Mouse (Mus musculus) heart, adult 11 months (tissue): ENCODE data around the gene Cenpj.
A peak's percentile ranks its signal among the peaks of the same experiment; 100 is the strongest.

Experiments
- DNase-seq: peaks from one replicate; pipeline ENCODE4 v3.0.0; 2022

Cenpj gene

DNA sequence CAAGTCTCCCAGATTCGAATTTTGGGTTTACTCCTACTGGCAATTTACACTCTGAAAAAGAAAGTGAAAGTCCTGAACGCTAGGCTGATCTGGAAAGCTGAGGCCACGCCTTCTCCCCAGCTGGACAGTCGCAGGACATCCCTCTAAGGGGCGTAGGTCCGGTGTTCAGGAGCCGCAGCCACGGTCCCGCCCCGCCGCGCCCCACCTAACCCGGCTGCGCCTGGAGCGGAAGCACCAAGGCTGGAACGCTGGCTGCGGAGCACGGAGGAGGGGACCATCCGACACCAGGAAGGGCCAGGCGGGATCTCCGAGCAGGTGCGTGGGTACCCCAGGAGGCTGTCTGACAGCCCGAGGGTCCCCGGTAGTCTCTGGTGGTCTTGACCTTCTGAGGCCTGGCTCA, at the start of gene Cenpj, which contains the start of gene Parp4:
Gene Cenpj (minus strand): TSS at position 10 of the 400 bp plus-strand sequence.
Gene Parp4 (plus strand): TSS at position 204 of the 400 bp plus-strand sequence.
- DNase-seq, result peak; percentile 100

DNA sequence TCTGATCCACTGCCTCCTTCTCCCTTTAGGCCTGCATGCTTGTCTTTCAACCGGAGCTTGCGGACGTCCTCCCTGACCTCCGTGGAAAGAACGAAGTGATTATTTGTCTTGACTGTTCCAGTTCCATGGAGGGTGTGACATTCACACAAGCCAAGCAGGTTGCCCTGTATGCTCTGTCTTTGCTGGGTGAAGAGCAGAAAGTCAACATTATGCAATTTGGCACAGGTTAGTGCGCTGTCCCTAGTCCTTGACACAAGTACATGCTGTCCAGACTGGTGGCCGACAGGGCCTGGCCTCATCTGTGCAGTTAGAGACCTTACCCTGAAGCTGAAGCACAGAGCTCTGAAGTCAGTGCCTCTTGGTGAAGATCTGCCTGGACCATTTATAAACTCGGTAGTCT, 45.2 kb upstream of the Cenpj start:
- peak; percentile 88 for DNase-seq

DNA sequence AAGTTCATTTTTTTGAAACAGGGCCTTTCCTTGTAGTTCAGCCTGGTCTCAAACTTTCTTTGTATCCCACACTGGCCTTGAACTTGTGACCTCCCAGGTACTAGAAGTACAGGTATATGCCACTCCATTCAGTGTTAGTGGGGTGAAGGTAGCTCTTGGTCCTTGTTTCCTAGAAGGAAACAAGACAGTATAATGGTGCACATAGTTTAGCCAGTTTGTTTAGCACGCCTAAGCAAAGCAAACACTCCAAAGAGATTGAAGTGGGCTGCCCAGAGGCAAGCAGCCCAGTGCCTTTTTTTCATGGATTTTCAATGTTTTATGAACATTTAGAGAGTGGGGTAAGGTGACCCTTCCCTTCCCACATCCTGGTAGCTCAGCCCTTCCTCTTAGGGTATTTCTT, 42.2 kb upstream of the Cenpj start:
- no peak for DNase-seq

DNA sequence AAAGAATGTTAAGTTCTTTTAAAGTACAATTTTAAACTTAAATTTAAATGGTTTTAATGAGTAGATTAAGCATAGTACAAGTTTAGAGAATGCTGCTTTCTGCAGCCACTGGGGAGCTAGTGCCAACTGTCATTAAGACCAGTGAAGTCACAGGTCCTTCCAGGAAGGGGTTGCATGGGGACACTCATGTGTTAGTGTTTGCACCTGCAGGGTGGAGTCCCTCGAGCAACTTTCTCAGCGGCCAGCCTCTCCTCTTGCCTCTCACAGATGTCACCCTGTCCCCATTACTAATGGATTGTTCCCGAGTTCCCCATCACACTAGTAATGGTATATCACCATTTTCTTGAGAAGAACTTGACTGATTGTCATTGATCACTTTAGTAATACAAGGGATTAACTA, 38.0 kb upstream of the Cenpj start:
- no peak for DNase-seq

DNA sequence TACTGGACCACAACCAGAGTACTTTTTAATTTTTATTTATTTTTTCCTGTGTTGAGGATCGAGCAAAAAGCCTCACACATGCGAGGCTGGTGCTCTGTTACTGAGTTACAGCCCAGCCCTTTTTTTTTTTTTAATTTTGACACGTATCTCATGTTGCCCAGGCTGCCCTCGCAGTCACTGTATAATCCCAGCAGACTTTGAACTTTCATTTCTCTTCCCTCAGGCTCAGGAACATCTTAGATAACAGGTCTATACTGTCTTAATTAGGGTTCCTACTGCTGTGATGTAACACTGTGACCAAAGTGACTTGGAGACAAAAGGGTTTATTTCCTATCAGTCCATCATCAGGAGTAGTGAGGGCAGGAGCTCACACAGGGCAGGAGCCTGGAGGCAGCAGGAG, 29.9 kb upstream of the Cenpj start:
- DNase-seq, result no peak

DNA sequence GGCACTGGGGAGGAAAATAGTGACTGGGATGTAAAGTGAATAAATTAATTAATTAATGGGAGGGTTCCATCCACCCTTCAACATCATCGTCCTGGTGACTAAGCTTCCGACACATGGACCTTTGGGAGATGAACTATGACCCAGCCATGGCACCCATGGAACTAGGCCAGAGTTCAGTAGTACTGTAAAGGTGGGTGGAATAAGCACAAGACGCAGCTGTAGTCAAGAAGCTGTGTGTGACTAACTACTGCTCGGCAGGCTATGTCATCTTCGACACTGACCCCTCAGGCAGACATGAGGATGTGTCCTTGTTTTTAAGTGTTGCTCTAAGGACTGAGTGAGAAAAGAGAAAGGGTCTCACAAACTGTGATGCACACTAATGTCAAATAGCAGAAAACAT, 29.2 kb upstream of the Cenpj start:
- peak; percentile 71 for DNase-seq

DNA sequence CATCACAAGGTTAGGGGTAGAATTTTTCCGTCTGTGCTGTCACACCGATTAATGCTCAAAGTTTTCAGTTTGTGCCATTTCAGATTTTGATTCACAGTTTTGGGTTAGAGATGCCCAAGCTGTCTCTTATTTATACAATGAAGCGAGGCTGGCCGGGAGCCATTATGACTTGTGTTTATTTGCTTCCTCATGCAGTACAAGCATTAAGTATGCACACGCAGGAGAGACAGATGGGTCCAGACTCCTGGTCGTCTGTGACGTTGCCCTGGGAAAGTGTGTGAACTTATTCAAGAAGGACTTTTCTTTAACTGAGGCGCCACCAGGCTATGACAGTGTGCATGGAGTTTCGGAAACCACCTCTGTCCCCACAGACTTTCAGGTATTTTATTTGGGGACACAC, 26.8 kb upstream of the Cenpj start:
- peak; percentile 83 for DNase-seq

DNA sequence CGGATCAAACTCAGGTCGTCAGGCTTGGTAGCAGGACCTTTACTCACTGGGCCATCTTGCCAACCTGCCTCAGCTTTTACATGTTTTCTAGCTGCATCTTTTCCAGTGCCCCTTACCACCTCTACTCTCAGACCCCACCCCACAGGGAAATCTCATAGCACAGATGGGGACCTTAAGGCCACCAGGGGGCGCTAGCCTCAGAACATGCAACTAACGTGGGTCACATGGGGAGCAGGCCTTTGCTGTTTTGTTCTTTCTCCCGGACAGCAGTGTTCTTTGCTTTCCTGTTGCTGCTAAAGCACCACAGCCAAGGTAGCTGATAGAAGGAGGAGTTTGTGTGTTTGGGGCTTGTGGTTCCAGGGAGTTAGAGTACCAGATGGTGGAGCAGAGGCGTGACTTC, 23.5 kb upstream of the Cenpj start:
- peak; percentile 91 for DNase-seq

DNA sequence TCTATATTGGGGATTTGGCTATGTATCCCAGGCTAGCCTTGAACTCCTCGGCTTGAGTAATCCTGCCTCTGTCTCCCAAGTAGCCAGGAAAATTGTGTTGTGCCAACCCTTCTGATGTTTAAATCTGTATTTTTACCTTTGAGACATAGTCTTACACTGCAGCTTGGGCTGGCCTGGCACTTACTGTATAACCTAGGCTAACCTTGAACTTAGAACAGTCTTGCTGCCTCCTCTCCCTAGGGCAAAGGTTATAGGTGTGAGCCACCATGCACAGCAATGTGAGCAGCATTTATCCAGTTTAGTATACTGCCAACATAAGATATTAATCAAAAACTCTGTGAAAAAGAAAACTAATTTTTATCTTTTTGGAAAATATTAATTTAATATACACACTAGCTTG, 19.6 kb upstream of the Cenpj start:
- DNase-seq, result peak; percentile 66

DNA sequence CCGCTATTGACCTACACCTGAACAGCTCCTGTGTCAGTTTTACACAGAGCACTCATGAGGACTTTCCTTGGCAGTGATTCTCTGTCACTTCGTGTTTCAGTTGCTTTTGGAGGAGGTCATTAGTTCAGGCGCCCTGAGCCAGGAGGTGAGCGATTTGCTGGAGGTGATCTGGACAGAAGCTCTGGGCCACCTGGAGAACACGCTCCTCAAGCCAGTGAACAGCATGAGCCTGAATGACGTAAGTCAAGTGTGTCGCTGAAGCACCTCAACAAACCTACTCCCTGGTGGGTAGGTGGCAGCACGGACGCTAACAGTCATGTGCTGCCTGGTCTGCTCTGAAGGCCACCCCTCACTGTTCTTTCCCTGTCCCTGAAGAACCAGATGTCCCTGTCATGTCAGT, 17.0 kb upstream of the Cenpj start:
- peak; percentile 74 for DNase-seq

DNA sequence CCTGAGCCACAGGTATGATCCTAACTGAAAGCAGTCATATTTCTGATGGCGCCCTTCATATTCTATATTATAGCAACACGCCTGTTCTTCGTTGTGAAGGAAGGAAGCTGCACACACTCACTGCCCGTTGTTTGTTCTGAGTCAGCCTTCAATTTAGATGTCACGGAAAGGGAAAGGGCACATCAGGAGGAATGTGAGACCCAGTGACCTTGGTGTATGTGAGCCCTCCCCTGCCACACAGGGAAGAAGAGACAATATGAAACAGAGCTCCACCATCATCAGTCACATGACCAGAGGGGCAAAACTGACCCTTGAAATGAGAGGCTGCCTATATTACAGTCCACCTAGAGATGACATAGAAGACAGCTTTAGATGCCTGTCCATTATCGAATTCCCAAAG, 7.1 kb upstream of the Cenpj start:
- DNase-seq, result peak; percentile 55

DNA sequence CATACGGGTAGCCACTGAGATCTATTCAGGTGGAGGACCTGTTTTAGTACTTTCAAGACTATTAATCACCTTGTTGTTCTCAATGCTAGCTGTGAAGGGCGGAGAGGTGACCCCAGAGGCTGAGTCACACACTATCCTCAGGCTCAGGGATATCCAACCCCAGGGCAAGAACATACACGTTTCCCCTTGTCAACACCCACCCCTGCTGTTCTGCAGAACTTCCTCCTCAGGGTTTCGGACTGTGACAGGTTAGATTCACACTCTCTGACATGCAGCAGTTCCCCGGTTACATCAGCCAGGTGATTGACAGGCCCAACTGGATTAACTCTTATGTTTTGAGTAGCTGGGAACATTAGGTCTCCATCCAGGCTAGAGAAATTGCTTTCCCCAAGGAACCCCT, 5.9 kb upstream of the Cenpj start:
- DNase-seq, result peak; percentile 87

DNA sequence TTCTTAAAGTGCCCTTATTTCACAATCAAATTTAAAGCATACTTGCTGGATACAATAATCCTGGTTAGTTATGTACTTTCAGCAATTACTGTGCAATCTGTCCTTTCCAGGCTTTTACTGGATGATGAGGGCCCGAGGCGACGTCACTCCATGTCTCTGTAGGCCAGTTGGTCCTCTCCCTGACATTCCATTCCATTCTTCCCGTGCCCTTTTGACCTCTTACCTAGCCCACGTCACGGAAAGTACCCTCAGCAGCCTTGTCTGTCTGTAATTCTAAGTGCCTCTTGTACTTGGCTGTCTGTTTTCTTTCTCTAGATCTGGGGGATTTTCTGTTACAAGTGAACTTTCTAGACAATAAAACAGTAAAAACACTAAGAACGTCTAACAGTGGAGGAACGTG, 3.8 kb upstream of the Cenpj start:
- peak; percentile 71 for DNase-seq

DNA sequence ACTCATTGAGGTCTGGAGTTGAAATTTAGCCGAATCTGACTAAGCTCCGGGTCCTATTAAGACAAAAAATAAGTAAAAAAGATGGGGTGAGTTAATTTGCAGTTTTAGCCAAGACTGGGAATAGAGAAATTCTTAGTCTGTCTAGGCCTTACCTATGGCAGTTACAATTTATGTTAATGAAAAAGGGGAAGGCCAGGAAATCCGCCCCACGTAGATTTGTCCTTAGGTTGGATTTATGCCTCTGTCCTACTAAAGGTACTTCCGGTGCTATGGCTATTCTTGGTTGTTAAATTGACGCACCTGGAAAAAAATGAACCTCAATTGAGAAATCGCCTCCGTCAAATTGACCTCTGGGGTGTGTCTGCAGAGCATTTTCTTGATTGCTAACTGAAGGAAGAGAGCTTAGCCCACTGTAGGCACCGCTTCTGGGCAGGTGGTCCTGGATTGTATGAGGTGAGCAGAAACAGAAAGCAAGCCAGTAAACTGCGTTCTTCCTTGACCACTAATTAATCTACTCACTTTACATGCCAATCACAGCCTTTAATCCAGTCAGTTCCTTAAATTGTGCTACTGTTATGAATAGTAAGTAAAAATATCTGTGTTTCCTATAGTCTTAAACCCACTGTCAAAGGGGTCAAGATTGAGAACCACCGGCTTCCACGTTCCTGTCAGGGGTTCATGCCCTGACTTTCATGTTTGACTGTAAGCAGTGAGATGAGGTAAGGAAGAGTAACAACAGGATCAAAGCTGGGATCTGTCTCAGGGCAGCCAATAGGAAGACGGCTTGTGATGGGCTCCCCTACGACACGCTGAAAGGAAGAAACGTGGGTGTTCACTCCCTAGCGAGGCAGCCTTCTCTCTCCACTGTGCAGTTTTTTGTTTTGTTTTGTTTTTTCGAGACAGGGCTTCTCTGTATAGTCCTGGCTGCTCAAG, 1.0 kb upstream of the Cenpj start:
- DNase-seq, result peak; percentile 89

DNA sequence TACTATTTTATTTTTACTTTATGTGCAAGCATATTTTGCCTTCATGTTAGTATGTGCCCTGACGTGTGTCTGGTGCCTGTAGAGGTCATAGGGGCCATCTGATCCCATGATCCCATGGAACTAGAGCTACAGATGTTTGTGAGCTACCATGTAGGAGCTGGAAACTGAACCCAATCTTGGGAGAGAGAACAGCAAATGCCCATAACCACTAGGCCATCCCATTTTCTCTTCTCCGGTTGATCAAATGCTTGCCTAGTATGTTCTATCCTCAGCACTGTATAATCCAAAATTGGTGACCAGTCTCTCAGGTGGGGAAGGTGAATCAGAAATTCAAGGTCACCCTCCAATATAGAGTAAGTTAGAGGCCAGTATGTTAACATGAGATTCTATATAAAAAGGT, 2.7 kb downstream of the Cenpj start:
- DNase-seq, result peak; percentile 78

DNA sequence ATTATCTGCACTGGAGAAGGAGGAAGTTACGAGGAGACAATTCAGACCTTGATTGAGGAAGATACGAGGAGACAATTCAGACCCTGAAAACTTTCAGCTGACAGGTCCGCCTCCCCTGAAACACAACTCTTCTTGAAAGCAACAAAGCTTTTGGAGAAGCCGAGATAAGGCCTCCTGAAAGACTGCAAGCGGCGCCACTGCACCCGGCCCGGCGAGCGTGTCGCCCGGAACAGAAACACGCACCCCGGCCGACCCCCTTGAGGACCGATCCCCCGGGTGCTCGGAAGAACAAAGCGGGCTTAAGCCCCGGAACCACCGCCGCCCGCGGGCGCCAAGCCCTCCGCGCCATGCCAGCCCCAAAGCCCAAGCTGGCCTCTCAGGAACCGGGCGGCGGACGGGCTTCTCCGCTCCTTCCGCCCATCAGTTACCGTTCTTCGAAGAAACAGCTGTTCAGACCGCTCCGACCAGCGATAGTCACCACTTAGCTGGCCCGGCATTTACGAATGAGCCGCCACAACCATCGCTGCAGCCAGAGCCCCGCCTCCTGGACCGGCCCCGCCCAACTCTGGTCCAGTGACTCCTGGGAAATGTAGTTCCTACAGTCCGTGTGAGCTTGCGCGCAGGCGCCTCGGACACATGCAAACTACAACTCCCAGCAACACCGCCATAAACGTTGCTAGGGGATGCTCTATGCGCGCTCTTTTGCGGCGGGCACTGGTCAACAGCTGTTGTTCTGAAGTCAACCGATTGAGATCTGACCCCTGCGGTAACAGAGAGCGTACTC, 3.7 kb downstream of the Cenpj start:
- DNase-seq, result peak; percentile 99

DNA sequence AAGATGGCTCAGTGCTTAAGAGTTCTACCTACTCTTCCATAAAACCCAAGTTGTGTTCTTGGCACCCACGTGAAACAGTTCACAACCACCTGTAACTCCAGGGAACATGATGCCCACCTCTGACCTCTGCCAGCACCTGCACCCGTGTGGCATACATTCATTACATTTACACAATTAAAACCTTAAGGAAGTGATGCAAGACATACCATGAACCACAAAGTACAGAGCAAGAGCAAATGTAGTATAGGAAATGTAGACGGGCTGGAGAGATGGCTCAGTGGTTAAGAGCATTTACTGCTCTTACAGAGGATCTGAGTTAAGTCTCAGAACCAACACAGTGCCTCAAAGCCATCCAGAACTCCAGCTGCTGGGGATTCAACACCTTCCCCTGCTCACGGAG, 6.2 kb downstream of the Cenpj start:
- peak; percentile 64 for DNase-seq

DNA sequence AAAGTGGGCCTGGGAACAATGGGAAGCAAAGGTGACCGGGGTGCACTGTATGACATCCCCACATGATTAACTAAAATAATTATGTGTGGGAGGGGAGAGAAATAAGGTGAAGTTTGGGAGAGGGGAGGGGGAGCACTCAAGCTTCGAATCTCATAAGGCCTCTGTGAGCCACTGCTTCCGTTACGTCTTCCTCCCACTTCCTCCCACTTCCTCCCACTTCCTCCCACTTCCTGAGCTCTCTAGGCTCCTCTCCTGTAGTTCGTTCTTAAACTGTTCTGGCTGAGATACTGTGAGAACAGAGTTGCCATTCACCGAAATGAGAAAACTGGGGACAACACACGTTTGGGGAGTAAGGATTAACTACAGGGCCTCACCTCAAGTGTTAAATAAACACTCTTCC, 7.7 kb downstream of the Cenpj start:
- peak; percentile 90 for DNase-seq

DNA sequence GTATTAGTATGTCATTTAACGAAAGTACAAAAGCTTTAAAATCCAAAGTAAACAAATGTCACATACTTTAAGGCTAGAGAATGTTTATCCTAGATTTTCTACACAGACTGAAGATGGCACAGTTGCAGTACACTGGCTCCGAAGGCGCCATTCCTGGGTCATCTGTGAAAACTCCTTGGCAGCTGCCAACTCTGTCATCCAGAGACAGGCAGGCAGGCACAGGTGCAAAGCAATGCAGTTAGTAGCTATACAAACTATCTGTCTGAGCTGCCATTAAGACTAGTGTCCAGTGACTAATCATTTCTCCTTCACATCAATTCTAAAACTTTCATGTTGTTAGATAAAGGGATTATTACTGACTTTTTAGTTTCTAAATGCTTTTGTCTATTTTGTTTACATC, 16.1 kb downstream of the Cenpj start:
- DNase-seq, result no peak

DNA sequence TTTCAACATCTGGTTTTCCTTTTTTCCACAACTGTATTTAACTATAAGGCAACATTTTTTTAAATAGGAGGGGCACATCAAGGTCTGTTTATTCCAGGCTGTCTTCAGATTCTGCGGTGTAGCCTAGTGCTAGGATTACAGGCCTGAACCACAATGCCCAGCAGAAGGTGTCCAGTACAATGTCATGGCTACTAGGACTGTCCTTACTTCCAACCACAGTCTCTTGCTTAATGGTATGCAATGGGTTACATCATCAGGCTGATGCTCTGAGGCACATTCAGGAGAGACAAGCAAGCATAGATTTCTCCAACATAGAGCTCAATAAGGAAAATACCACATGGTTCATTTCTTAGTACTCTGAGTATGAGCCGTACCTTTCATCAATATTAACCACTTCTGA, 20.5 kb downstream of the Cenpj start:
- DNase-seq, result no peak

DNA sequence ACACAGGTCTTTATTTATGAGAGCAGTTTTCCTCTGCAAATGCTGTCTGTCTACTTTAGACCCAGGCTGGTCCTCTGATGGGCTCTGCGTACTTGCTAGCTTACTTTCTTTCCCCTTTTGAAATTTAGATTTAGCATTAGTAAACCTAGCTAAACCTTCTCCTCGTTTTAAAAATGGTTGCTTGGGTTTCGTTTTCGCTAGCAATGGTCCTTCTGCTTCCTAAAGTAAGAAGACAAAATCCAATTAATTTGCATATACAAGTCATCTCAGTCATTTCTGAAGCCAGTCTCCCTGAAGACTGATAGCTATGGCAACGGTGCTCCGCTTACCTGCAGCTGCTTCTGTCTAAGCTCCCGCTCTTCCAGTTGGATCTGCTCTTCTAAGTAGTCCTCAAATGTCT, 21.9 kb downstream of the Cenpj start:
- DNase-seq, result no peak

DNA sequence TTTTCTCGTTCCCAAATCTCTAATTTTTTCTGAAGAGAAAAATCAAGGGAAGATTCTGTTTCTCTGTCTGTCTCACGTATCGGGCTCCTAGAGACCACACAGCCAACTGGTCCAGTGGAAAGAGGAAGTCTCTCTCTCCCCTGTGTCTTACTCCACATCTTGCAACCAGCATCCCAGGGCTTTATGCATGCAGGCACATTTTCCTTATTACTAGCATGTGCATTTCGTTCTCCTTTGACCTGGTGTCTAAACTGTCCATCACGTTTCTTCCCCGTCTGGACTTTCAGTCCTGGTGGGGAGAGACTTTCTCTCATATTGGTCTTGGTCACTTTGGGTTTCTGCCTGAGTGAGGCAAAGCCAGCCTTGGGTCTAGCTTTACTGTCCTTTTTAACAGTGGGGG, 22.3 kb downstream of the Cenpj start:
- DNase-seq, result no peak

DNA sequence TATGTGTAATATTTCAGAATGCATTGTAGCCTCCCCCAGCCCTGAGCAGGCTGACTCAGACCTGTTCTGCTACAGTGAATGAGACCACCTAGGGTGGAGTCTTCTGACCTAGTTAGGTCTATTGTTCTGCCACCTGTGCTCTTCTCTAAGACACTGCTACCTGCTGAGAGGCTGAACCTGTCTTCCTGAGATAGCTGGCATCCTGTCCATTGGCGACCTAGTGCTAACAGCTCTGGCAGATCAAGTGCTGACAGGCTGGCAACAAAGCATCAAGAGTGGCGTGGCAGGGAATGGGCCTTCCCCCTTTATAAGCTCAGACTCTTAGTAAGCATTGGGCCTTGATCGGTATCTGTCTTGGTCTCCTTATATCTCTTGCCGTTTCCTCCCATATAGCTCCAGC, 24.3 kb downstream of the Cenpj start:
- DNase-seq, result no peak

DNA sequence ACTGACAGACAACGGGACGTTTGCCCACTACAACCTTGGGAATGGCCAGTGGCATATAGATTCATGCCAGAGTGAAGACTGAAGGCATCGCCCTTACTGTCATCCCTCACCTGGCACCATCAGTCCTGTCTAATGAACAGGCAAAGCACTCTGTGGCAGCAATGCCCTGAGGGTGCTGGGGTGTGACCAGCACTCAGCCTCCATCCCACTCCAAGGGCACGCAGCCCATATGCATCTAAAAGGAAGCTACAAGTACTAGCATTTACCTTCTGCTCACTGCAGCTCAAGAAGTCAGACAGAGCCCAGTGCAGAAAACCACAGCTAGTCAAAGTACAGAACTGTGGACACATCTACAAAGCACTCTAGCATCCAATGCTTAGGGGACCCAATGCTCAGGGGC, 29.7 kb downstream of the Cenpj start:
- DNase-seq, result no peak
